Mouse (Mus musculus): ENCODE results near the gene Il5. TPM values are rescaled to one million over a fixed set of nuclear protein-coding genes. Genes with fewer than 3 reads are reported as not detected.
"Not testable (repeated sequence)": the region's sequence is repeated elsewhere in the genome, so short reads cannot be mapped to it uniquely, and the experiment has no call there.

The Il5 gene
- polyA plus RNA-seq, 1 experiment: not detected

GRCm38 (mm10) chr11:53755011-53755595, 34.5 kb downstream of the Il5 start:
- Histone ChIP-seq H3K4me3 (replicated peaks) (no peak overlapping the region), H3K9me3 (ENCODE audit: control insufficient read depth, low read length) (no peaks in the 10 kb centered on the region), H3K27me3 (ENCODE audit: control insufficient read depth) (no peaks in the 10 kb centered on the region; the same call in 1 of the 2 replicates), H3K4me1 (ENCODE audit: control insufficient read depth) (0 out of 2 replicates have a peak, but pooled peaks cover 2% of the 10 kb centered on the region), H3K36me3 (ENCODE audit: control insufficient read depth) (no peaks in the 10 kb centered on the region)
- TF ChIP-seq TAL1 (IDR thresholded peaks at IDR 0.05; ENCODE audit: low read length) (no peak), GATA1 (IDR thresholded peaks at IDR 0.05; ENCODE audit: low read length) (no peak)

DNA sequence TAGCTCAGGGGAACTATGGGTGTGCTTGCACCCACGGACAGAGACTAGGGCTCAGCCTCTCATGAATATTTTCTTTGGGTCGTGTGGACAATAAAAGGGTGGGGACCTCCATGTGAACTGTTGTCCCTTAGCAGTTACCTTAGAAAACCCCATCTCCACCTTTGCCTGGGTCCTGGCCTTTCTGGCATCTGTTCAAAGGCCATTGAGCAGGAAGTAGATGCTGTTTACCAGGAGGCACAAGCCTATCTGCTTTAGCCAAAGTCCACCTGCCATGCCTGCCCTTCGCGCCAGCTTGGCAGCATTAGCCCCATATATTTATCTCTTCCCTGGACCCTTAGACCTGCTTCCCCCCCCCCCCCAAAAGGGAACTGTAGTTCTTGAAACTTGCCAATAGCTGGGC, 37.0 kb downstream of the Il5 start:
- Histone ChIP-seq H3K27me3 (ENCODE audit: control insufficient read depth) (peaks cover 14% of the 10 kb centered on the region), H3K36me3 (ENCODE audit: control insufficient read depth) (no peaks in the 10 kb centered on the region), H3K9me3 (ENCODE audit: control insufficient read depth, low read length) (no peaks in the 10 kb centered on the region), H3K4me1 (ENCODE audit: control insufficient read depth) (peaks cover 6% of the 10 kb centered on the region), H3K4me3 (replicated peaks) (no peak overlapping the region)
- no peak for TF ChIP-seq TAL1 (IDR thresholded peaks at IDR 0.05; ENCODE audit: low read length)

DNA sequence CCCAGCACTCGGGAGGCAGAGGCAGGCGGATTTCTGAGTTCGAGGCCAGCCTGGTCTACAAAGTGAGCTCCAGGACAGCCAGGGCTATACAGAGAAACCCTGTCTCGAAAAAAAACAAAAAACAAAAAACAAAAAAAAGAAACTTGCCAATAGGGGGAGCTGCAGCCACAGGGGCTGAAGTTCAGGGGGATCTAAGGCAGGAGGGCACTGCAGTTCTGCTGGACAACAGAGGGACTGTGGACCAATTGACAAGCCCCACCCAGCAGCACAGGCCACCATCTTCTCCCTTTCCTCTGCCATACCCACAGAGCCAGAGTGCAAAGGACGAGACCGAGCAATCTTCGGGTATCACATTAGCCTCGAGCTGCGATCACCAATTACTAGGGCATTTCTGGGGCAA, 37.4 kb downstream of the Il5 start:
- H3K9me3 ChIP-seq (ENCODE audit: control insufficient read depth, low read length); H3K4me1 ChIP-seq (ENCODE audit: control insufficient read depth); H3K36me3 ChIP-seq (ENCODE audit: control insufficient read depth); H3K4me3 ChIP-seq (replicated peaks): not testable (repeated sequence)
- H3K27me3 ChIP-seq (ENCODE audit: control insufficient read depth): peaks cover 18% of the 10 kb centered on the region

GRCm38 (mm10) chr11:53758791-53759351, 38.3 kb downstream of the Il5 start:
- H3K4me1 ChIP-seq (ENCODE audit: control insufficient read depth): peaks cover 18% of the 10 kb centered on the region
- no peaks in the 10 kb centered on the region for H3K36me3 ChIP-seq (ENCODE audit: control insufficient read depth)
- H3K9me3 ChIP-seq (ENCODE audit: control insufficient read depth, low read length): no peaks in the 10 kb centered on the region
- TF ChIP-seq TAL1 (IDR thresholded peaks at IDR 0.05; ENCODE audit: low read length) (no peak), GATA1 (IDR thresholded peaks at IDR 0.05; ENCODE audit: low read length) (no peak)
- H3K27me3 ChIP-seq (ENCODE audit: control insufficient read depth): peaks cover 27% of the 10 kb centered on the region
- no peak overlapping the region for H3K4me3 ChIP-seq (replicated peaks)

DNA sequence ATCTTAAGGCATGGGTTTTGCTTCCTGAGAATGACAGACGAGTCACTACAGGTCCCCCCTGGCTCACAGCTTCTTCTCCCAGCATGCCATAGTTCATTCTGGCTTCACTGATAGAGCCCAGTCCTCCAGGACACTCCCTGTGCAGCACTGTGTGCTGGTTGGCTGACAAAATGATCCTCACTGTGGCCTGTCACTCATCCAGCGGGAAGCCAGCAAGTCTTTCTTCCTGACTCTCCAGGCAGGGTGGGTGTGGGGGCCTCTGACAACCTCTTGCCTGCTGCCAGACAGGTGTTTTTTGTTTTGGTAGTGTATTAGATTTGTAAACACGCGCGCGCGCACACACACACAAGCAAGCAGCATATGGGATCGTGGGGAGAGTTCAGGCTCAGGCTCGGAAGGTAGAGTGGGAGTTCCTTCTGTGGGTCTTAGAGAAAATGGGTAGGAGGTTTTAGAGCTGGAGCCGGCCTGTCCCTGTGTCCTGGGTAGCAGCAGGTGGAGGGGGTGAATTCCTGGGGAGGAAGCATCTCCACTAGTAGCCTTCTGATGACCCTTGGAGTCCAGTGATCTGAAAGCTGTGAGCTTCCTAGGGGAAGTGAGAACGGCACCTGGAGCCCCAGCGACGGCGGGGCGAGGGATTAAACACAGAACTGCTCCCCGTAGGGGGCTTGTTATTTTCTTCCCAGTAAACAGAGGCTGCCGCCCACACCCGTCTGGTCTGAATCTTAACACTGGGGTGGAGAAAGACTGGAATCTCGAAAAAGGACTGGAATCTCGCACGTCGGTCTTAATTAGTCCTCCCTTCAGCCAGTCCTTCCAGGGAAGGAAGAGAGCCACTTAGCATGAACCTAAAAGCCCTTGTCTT, 39.2 kb downstream of the Il5 start:
- Histone ChIP-seq H3K4me1 (ENCODE audit: control insufficient read depth) (peaks cover 19% of the 10 kb centered on the region), H3K9me3 (ENCODE audit: control insufficient read depth, low read length) (no peaks in the 10 kb centered on the region), H3K27me3 (ENCODE audit: control insufficient read depth) (peaks cover 36% of the 10 kb centered on the region), H3K36me3 (ENCODE audit: control insufficient read depth) (no peaks in the 10 kb centered on the region), H3K4me3 (replicated peaks) (no peak overlapping the region)
- TF ChIP-seq GATA1 (IDR thresholded peaks at IDR 0.05; ENCODE audit: low read length) (no peak), TAL1 (IDR thresholded peaks at IDR 0.05; ENCODE audit: low read length) (no peak)

DNA sequence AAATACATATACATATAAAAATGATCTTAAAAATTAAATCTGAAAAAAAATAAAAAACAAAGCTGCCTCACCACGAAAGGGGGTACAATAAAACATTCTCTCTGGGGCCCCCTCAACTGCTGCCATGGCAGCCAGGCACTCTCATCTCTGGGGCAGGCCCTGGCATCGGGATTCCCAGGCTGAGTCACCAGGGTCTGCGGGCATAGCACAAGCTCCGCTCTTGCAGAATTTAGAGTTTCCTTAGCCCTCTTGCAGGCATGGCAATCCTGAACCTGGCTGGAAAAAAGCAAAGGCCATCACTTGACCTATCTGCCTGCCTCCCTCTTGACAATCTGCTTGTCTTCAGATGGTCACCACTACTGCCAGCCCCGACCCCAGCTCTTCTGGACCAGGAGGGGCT, 40.7 kb downstream of the Il5 start:
- H3K4me1 ChIP-seq (ENCODE audit: control insufficient read depth): peaks cover 19% of the 10 kb centered on the region
- TF ChIP-seq GATA1 (IDR thresholded peaks at IDR 0.05; ENCODE audit: low read length) (no peak), TAL1 (IDR thresholded peaks at IDR 0.05; ENCODE audit: low read length) (no peak)

DNA sequence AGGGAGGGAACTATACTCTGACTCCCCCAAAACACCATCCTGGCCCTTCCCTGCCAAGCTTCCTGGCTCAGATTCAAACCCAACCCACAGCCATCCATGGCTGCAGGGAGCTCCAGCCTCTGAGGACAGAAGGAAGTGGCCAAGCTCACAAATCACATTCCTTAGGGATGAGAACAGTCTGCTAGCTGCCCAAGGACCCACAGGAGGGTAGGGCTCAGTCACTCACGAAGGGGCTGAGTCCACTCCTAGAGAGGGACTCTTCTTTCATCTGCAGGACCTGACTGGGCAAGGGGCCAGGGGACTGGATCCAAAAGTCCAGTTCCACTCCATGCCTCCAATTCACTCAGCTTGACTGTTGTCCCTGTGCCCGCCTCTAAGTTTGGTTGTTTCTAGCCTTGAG, 41.2 kb downstream of the Il5 start:
- Histone ChIP-seq H3K4me1 (ENCODE audit: control insufficient read depth) (peaks cover 19% of the 10 kb centered on the region), H3K4me3 (replicated peaks) (no peak overlapping the region), H3K9me3 (ENCODE audit: control insufficient read depth, low read length) (no peaks in the 10 kb centered on the region), H3K36me3 (ENCODE audit: control insufficient read depth) (no peaks in the 10 kb centered on the region), H3K27me3 (ENCODE audit: control insufficient read depth) (peaks cover 44% of the 10 kb centered on the region)
- TF ChIP-seq TAL1 (IDR thresholded peaks at IDR 0.05; ENCODE audit: low read length): no peak
- no peak for TF ChIP-seq GATA1 (IDR thresholded peaks at IDR 0.05; ENCODE audit: low read length)

More for the DNA sequence above, 40.7 kb downstream of the Il5 start:
- Histone ChIP-seq H3K9me3 (ENCODE audit: control insufficient read depth, low read length) (no peaks in the 10 kb centered on the region), H3K4me3 (replicated peaks) (no peak overlapping the region), H3K36me3 (ENCODE audit: control insufficient read depth) (no peaks in the 10 kb centered on the region), H3K27me3 (ENCODE audit: control insufficient read depth) (peaks cover 44% of the 10 kb centered on the region)

- Histone ChIP-seq H3K4me3 (replicated peaks) (peak overlapping the region; percentile 52), H3K36me3 (ENCODE audit: control insufficient read depth) (no peaks in the 10 kb centered on the region), H3K27me3 (ENCODE audit: control insufficient read depth) (peaks cover 47% of the 10 kb centered on the region), H3K4me1 (ENCODE audit: control insufficient read depth) (peaks cover 19% of the 10 kb centered on the region), H3K9me3 (ENCODE audit: control insufficient read depth, low read length) (no peaks in the 10 kb centered on the region)
- TF ChIP-seq TAL1 (IDR thresholded peaks at IDR 0.05; ENCODE audit: low read length): no peak
- no peak for TF ChIP-seq GATA1 (IDR thresholded peaks at IDR 0.05; ENCODE audit: low read length)
Measured at GRCm38 (mm10) chr11:53762426-53762825, 41.8 kb downstream of the Il5 start.

DNA sequence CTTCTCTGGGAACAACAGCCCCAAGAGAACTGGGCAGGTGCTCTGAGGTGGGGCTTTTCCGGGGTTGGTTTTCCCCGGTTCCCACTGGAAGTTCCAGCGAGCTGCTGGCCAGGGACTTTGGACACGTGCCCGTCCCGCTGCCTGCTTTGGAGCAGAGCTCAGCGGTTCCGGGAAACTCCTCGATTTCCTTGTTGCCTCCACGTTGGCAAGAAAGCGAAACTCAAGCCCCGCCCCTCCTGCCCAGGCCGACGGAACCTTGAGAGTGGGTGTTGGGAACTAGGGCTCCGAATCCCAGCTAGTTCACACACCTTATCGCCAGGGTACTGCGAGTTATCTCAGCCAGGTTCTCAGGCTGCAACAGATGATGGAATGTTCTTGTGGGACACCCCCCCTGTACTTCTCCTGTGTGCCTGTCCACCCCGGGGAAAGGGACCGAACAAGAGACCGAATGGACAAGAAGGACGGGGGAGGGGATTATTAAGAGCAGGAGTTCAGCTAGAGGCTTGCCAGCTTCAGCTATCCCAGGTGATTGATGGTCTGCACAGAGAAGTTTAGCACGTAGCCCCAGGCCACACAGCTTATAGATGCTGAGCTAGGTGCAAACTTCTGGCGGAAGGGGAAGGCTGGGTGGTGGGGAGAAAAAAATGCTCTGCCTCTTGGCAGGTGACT, 42.4 kb downstream of the Il5 start:
- no peaks in the 10 kb centered on the region for H3K36me3 ChIP-seq (ENCODE audit: control insufficient read depth)
- peak overlapping the region; percentile 52 for H3K4me3 ChIP-seq (replicated peaks)
- no peaks in the 10 kb centered on the region for H3K9me3 ChIP-seq (ENCODE audit: control insufficient read depth, low read length)
- H3K27me3 ChIP-seq (ENCODE audit: control insufficient read depth): peaks cover 48% of the 10 kb centered on the region
- no peak for TF ChIP-seq TAL1 (IDR thresholded peaks at IDR 0.05; ENCODE audit: low read length)
- no peak for TF ChIP-seq GATA1 (IDR thresholded peaks at IDR 0.05; ENCODE audit: low read length)
- peaks cover 19% of the 10 kb centered on the region for H3K4me1 ChIP-seq (ENCODE audit: control insufficient read depth)
